Mouse (Mus musculus) MEL (cell line): ENCODE results near the gene Polr3b.

ENCODE experiments used
- CHD1 ChIP-seq: IDR thresholded peaks from 2 replicates; pipeline ENCODE4 v1.6.1; 2012; ENCODE audit warnings: low read depth, mild to moderate bottlenecking, inconsistent platforms, low read length, improper control_type of control experiment
- EP300 ChIP-seq, 2 experiments: IDR thresholded peaks; 2 replicates each; pipeline ENCODE4 v1.6.1; 2011; ENCODE audit warnings: improper control_type of control experiment in 2 of 2, low read length in 2 of 2, low read depth in 1 of 2, mild to moderate bottlenecking in 1 of 2
- MAX ChIP-seq: IDR thresholded peaks from 2 replicates; pipeline ENCODE4 v1.6.1; 2011; ENCODE audit warnings: low read length, improper control_type of control experiment
- UBTF ChIP-seq: IDR thresholded peaks from 2 replicates; pipeline ENCODE4 v1.6.1; 2012; ENCODE audit warnings: low read depth, mild to moderate bottlenecking, inconsistent platforms, low read length, improper control_type of control experiment, moderate library complexity, borderline replicate concordance; ENCODE audit not compliant: insufficient read depth
- ZKSCAN1 ChIP-seq: IDR thresholded peaks from 2 replicates; pipeline ENCODE4 v1.6.1; 2012; ENCODE audit warnings: low read depth, mild to moderate bottlenecking, inconsistent platforms, low read length, improper control_type of control experiment, moderate library complexity

DNA sequence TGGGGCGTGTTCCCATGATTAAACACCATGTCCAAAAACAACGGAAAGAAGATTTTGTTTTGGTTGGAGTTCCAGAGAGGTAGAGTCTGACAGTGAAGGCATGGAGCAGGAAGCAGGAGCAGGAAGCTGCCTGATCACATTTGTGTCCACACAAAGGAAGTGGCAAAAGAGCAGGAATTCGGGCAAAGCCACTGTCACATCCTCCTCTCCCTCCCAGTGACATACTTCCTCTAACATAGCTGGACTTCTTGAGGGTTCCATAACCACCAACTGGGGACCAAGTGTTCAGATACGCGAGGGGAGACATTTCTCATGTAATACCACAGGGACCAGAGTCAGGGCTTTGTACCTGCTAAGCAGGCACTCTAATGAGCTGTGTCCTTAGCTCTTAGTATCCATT lies 25.2 kb downstream of the Polr3b start:
- no peak for TF ChIP-seq UBTF
- no peak for TF ChIP-seq MAX
- TF ChIP-seq ZKSCAN1, result no peak
- no peak for TF ChIP-seq CHD1
- no peak for TF ChIP-seq EP300 (IDR thresholded peaks at IDR 0.05; ENCODE audit: low read depth in 1 of 2, low read length in 2 of 2)
